Mouse (Mus musculus): ENCODE measurements around the gene Lta.

The Lta gene

GRCm38 (mm10) chr17:35157254-35157653 is 47.9 kb downstream of the Lta start:
- DNase-seq, result no peak

GRCm38 (mm10) chr17:35156461-35157200 is 48.5 kb downstream of the Lta start:
- no peak for DNase-seq

- DNase-seq, result no peak
Measured at GRCm38 (mm10) chr17:35155451-35155850, 49.7 kb downstream of the Lta start.

- no peak for DNase-seq
Measured at GRCm38 (mm10) chr17:35154616-35155015, 50.5 kb downstream of the Lta start.

- no peak for DNase-seq
Measured at GRCm38 (mm10) chr17:35153931-35154330, 51.2 kb downstream of the Lta start.

All from lung, postnatal 14 days (tissue).